Mouse (Mus musculus): ENCODE data around the gene Shisa7.

DNA sequence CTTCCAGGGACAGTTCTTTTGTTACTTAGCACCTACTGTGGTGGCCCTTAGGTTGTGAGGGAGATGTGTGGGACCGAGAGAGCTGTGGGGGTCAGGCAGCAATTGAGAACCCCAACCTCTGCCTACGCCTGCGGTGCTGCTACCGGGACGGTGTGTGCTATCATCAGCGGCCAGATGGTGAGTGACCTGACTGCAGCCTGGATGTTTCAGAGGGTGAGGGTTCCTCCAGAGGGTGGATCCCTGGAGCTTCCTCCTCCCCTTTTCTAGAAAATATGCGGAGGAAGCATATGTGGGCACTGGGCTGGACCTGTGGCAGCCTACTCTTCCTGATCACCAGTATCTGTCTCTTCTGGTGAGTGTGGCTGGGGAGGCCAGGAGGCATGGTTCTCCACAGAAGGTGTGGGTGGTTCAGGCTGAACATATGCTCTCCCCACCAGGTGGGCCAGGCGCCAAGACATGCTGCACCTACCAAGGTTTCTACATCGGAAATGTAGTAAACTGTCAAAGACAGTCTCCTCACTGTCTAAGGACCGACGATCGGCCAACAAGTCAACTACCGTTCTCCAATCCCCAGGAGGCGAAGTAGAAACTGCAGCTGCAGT, 60.7 kb downstream of the Shisa7 start:
- TF ChIP-seq CTCF (conservative IDR thresholded peaks at IDR 0.05; ENCODE audit: insufficient read depth, insufficient read length, low read depth, low read length): no peak
- TF ChIP-seq POLR2A (IDR thresholded peaks at IDR 0.05; ENCODE audit: low read depth, low read length): no peak

Measured in kidney, adult 2 months (tissue).